Mouse (Mus musculus) kidney, postnatal 0 days (tissue): Measurements from ENCODE around the gene Efna1. TPM values are rescaled to one million over a fixed set of nuclear protein-coding genes. Genes with fewer than 3 reads are reported as not detected.

Experiments
- ATAC-seq: fragments of 200-750 bp; cut with Nextera tagmentation; replicated peaks from 2 replicates; pipeline ENCODE4 v1.8.0; 2017; ENCODE audit warnings: low read depth, moderate number of reproducible peaks, moderate TSS enrichment, moderate library complexity; ENCODE audit not compliant: low FRiP score
- DNase-seq: peaks from one replicate; pipeline ENCODE4 v3.0.0-alpha.2; 2016; ENCODE audit warnings: low spot score
- H3K27ac ChIP-seq: fragments of 300-500 bp; sonication (generic); 2 replicates; pipeline ENCODE4 v1.5.1; 2014; ENCODE audit warnings: mild to moderate bottlenecking
- H3K27me3 ChIP-seq: fragments of 300-500 bp; sonication (generic); 2 replicates; pipeline ENCODE4 v1.6.1; 2014; ENCODE audit warnings: low read length, mixed read lengths; ENCODE audit not compliant: insufficient read depth
- H3K36me3 ChIP-seq: fragments of 300-500 bp; sonication (generic); 2 replicates; pipeline ENCODE4 v1.6.1; 2014; ENCODE audit warnings: low read length, mixed read lengths; ENCODE audit not compliant: insufficient read depth
- H3K4me1 ChIP-seq: fragments of 300-500 bp; sonication (generic); replicated peaks from 2 replicates; pipeline ENCODE4 v1.6.1; 2014; ENCODE audit warnings: antibody characterized with exemption, low read length, mixed read lengths; ENCODE audit not compliant: insufficient read depth
- H3K4me2 ChIP-seq: fragments of 300-500 bp; sonication (generic); 2 replicates; pipeline ENCODE4 v1.6.1; 2014; ENCODE audit warnings: mild to moderate bottlenecking, low read length, moderate library complexity, mixed read lengths
- H3K4me3 ChIP-seq: fragments of 300-500 bp; sonication (generic); replicated peaks from 2 replicates; pipeline ENCODE4 v1.5.1; 2014; ENCODE audit warnings: low read depth, low read length
- H3K9ac ChIP-seq: fragments of 300-500 bp; sonication (generic); 2 replicates; pipeline ENCODE4 v1.6.1; 2014; ENCODE audit warnings: low read depth, low read length
- H3K9me3 ChIP-seq: fragments of 300-500 bp; sonication (generic); replicated peaks from 2 replicates; pipeline ENCODE4 v1.6.1; 2016; ENCODE audit warnings: low read length, inconsistent platforms, mixed read lengths
- CTCF ChIP-seq: IDR thresholded peaks from 2 replicates; pipeline ENCODE4 v1.5.1; 2016; ENCODE audit warnings: antibody characterized with exemption, low read depth, mild to moderate bottlenecking, moderate library complexity
- WGBS: fragments of 180-500 bp; shearing (Covaris S2); extraction: QIAGEN DNeasy Blood & Tissue Kit; methylation state at CpG from one replicate; pipeline ENCODE4 v1.1.7; 2014; 5-methylcytosine and 5-hydroxymethylcytosine counted together
- polyA plus RNA-seq: library from polyadenylated mRNA; unstranded; fragments of >200 nt; fragmentation: Nextera tagmentation; extraction: Ambion mirVana; gene quantifications from 2 replicates; pipeline ENCODE4 v1.2.1, GENCODE M21; 2015

The Efna1 gene
- polyA plus RNA-seq, 1 experiment from 2014 or later = 79.5 TPM

- no peak overlapping the region for H3K27ac ChIP-seq
- no peak for TF ChIP-seq CTCF
- H3K4me2 ChIP-seq = no peak overlapping the region
- peak; percentile 52; the same call in 1 of the 2 replicates for ATAC-seq
- no peaks in the 10 kb centered on the region for H3K27me3 ChIP-seq
- H3K9ac ChIP-seq = no peak overlapping the region
- peaks cover 4% of the 10 kb centered on the region; the same call in 1 of the 2 replicates for H3K4me1 ChIP-seq
- no peaks in the 10 kb centered on the region for H3K36me3 ChIP-seq
- DNase-seq = no peak
- 87% methylated on average over 11 of the region's 11 CpGs for WGBS
- no peak overlapping the region for H3K4me3 ChIP-seq
- H3K9me3 ChIP-seq = no peaks in the 10 kb centered on the region
These were observed 12.4 kb upstream of the Efna1 start for GRCm38 (mm10) chr3:89293247-89293918.

GRCm38 (mm10) chr3:89292303-89292702, 11.4 kb upstream of the Efna1 start:
- 73% methylated on average over 5 of the region's 5 CpGs for WGBS

GRCm38 (mm10) chr3:89291874-89292273, 10.9 kb upstream of the Efna1 start:
- no peak for DNase-seq
- TF ChIP-seq CTCF = no peak
- no peak for ATAC-seq
- peaks cover 8% of the 10 kb centered on the region; the same call in 1 of the 2 replicates for H3K4me1 ChIP-seq
- WGBS = 45% methylated on average over 10 of the region's 10 CpGs
- no peaks in the 10 kb centered on the region for H3K27me3 ChIP-seq
- no peak overlapping the region for H3K9ac ChIP-seq
- H3K4me2 ChIP-seq = no peak overlapping the region
- H3K27ac ChIP-seq = no peak overlapping the region
- H3K9me3 ChIP-seq = no peaks in the 10 kb centered on the region
- no peaks in the 10 kb centered on the region for H3K36me3 ChIP-seq
- H3K4me3 ChIP-seq = no peak overlapping the region

More at GRCm38 (mm10) chr3:89292303-89292702, 11.4 kb upstream of the Efna1 start:
- Histone ChIP-seq H3K4me1 (peaks cover 8% of the 10 kb centered on the region; the same call in 1 of the 2 replicates), H3K9ac (no peak overlapping the region), H3K27me3 (no peaks in the 10 kb centered on the region), H3K4me3 (no peak overlapping the region), H3K27ac (no peak overlapping the region), H3K9me3 (no peaks in the 10 kb centered on the region), H3K36me3 (no peaks in the 10 kb centered on the region), H3K4me2 (no peak overlapping the region)
- no peak for ATAC-seq
- TF ChIP-seq CTCF = no peak
- DNase-seq = no peak

GRCm38 (mm10) chr3:89288503-89288928, 7.6 kb upstream of the Efna1 start:
- TF ChIP-seq CTCF = peak; percentile 17; the same call in 1 of the 2 replicates
- H3K4me2 ChIP-seq = no peak overlapping the region
- H3K4me3 ChIP-seq = no peak overlapping the region
- no peaks in the 10 kb centered on the region for H3K9me3 ChIP-seq
- H3K36me3 ChIP-seq = no peaks in the 10 kb centered on the region
- H3K9ac ChIP-seq = no peak overlapping the region
- ATAC-seq (no peak; the same call in 1 of the 2 replicates), DNase-seq (no peak)
- no peaks in the 10 kb centered on the region for H3K27me3 ChIP-seq
- peak overlapping the region; percentile 19; the same call in 1 of the 2 replicates for H3K27ac ChIP-seq
- 27% methylated on average over 7 of the region's 7 CpGs for WGBS
- H3K4me1 ChIP-seq = peaks cover 8% of the 10 kb centered on the region; the same call in 1 of the 2 replicates

- Histone ChIP-seq H3K9ac (no peak overlapping the region), H3K27me3 (no peaks in the 10 kb centered on the region), H3K36me3 (no peaks in the 10 kb centered on the region), H3K9me3 (no peaks in the 10 kb centered on the region), H3K4me2 (no peak overlapping the region), H3K4me3 (no peak overlapping the region), H3K27ac (peak overlapping the region; percentile 33; the same call in 1 of the 2 replicates), H3K4me1 (peaks cover 8% of the 10 kb centered on the region; the same call in 1 of the 2 replicates)
- DNase-seq = peak; percentile 46
- ATAC-seq = no peak
- TF ChIP-seq CTCF = no peak
- 43% methylated on average over 5 of the region's 5 CpGs for WGBS
These were observed 6.3 kb upstream of the Efna1 start for GRCm38 (mm10) chr3:89287286-89287685.

- Histone ChIP-seq H3K36me3 (no peaks in the 10 kb centered on the region), H3K27me3 (no peaks in the 10 kb centered on the region), H3K4me1 (peaks cover 16% of the 10 kb centered on the region), H3K9ac (no peak overlapping the region), H3K4me2 (no peak overlapping the region), H3K9me3 (no peaks in the 10 kb centered on the region), H3K27ac (no peak overlapping the region), H3K4me3 (no peak overlapping the region)
- DNase-seq (no peak), ATAC-seq (no peak)
- 68% methylated on average over 2 of the region's 2 CpGs for WGBS
- no peak for TF ChIP-seq CTCF
These were observed 4.6 kb upstream of the Efna1 start for GRCm38 (mm10) chr3:89285526-89285925.
